Mouse (Mus musculus) cerebellum, adult 9-10 months (tissue): Measurements from ENCODE around the gene Ankle1.

Experiments used
- DNase-seq: peaks from one replicate; pipeline ENCODE4 v3.0.0; 2022

Ankle1 gene

DNA sequence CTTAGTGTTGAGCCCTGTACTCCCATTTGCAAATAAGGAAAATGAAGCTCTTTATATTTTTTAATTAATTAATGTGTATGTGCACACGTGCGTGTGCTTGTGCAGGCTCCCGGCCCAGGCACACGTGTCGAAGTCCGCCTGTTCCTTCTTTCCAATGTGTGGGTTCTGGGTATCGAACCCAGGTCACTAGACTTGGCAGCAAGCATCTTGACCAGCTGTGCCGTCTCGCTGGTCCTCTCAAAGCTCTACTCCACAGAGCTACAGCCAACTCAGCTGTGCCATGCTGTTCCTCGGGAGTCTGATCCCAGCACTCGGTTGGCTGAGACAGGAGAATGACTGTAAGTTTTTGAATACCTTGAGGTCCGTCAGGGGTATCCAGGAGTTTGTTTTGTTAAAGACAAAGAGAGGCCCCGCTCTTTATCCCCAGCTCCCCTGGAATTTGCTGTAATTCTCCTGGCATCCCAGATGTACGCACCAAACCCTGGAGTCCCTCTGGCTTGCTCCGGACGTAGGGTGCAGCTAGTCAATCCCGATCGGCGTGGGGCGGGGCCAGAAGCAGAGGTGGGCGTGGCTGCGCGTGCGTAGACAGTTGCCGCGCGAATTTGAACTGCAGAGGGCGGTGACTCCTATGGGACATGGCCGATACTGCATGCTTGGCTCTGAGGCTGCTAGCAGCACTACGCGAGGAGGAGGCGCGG is at the start of gene Ankle1:
TSS of gene Ankle1 (plus strand) at position 610 of the 698 bp plus-strand sequence.
- DNase-seq, result peak; percentile 94

DNA sequence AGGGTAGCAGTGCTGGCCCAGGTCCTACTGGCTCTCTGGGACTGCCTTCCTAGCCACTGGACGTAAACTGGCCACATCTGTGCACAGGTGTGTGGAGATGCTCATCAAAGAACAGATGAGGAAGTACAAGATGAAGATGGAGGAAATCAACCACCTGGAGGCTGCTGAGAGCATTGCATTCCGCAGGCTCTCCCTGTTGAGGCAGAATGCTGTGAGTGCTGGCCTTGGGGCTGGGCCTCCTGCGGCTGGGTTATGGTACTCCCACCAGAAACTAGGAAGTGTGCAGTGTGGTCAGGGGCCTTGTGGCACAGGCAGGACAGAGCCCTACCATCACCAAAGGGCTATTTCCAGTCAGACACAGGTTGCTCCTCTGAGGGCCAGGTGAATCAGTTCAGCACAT is 47.8 kb upstream of the Ankle1 start:
- no peak for DNase-seq

- DNase-seq, result peak; percentile 95
Measured at GRCm38 (mm10) chr8:71366771-71367528, 38.9 kb upstream of the Ankle1 start, which contains the start of gene Use1. Use1 (plus strand) TSS chr8:71366848.

GRCm38 (mm10) chr8:71367529-71368176 is 38.2 kb upstream of the Ankle1 start:
- peak; percentile 74 for DNase-seq

GRCm38 (mm10) chr8:71368366-71368765 is 37.4 kb upstream of the Ankle1 start:
- DNase-seq, result peak; percentile 40

DNA sequence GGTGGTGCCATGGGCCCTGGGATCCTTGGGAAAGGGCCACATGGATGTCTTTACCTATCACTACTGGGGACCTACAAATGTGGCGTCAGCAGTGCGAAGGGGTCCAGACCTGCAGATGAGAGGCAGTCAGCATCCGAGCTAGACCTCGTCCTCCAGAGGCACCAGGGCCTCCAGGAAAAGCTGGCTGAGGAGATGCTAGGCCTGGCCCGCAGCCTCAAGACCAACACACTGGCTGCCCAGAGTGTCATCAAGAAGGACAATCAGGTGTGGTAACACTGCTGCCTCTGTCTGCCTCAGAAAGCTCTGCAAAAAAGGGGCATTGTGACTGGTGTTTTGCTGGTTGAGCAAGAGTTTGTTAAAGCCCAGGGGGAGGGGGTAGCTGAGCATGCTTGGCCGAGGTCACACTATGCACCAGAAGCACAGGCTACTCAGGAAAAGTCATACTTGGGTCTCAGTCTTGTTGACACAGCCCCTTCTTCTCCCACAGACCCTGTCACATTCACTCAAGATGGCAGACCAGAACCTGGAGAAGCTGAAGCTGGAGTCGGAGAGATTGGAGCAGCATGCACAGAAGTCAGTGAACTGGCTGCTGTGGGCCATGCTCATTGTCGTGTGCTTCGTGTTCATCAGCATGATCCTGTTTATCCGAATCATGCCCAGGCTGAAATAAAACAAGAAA is 36.6 kb upstream of the Ankle1 start:
- peak; percentile 51 for DNase-seq

- DNase-seq, result peak; percentile 73
Measured at GRCm38 (mm10) chr8:71370711-71371235, 35.0 kb upstream of the Ankle1 start.

DNA sequence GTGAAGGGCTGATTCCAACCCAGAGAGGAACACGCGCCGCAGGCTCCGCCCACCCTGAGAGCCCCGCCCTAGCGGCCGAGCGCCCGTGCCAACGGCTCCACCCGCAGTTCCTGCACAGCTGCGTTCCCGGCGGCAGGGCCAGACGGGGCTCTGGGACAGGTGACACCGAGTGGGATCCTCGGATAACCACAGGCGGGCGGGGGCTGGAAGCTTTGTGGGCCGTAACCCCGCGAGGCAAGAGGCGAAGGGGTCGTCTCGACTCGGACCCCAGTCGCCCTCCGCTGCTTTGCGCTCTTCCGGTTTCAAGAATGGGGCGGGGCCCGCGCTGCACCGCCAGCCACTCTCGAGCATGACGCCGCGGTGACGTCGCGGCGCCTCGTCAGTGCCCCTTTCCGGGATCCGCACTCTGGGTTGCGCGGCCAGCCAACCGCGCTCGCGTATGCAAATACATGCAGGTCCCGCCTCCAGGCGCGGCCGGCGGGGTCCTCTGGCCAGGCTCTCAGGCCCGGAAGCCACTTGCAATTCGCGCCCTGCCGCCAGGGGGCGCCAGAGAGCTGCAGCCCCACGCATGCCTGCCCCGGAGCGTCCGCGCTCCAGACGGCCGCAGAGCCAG is 34.5 kb upstream of the Ankle1 start, which contains the start of gene Ocel1:
TSS of gene Ocel1 (plus strand) at position 63 of the 613 bp plus-strand sequence.
- DNase-seq, result peak; percentile 96

- DNase-seq, result peak; percentile 69
Measured at GRCm38 (mm10) chr8:71372427-71372826, 33.4 kb upstream of the Ankle1 start.

- peak; percentile 46 for DNase-seq
Measured at GRCm38 (mm10) chr8:71373000-71373399, 32.8 kb upstream of the Ankle1 start.

GRCm38 (mm10) chr8:71374616-71375206 is 31.1 kb upstream of the Ankle1 start:
- peak; percentile 55 for DNase-seq

GRCm38 (mm10) chr8:71375581-71376422 is 30.0 kb upstream of the Ankle1 start:
- DNase-seq, result peak; percentile 89

DNA sequence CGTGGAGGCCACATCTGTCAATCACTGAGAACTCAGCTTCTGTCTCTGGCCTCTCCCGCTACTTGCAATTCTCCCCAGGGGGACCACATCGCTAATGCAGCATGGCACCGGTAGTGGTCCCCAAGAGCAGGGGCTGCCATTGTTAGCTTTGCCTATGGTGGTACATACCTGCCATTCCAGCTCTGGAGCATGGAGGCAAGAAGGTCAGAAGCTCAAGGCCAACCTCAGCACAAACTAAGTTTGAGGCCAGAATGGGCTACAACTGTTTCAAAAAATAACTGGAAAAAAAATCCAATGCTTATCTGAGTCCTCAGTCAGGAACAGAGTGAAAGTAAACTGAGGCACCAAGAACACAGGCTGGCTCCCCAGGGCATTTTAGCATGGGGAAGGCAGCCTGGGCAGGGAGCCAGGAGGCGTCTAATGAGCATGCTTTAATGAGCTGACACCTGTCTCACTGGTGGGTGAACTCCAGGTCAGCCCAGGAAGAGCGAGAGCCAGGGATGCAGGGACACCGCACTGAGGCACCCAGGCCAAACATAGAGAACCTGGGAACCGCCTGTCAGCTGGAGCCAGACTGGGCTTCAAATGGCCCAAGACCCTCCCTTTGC is 29.3 kb upstream of the Ankle1 start:
- peak; percentile 56 for DNase-seq

DNA sequence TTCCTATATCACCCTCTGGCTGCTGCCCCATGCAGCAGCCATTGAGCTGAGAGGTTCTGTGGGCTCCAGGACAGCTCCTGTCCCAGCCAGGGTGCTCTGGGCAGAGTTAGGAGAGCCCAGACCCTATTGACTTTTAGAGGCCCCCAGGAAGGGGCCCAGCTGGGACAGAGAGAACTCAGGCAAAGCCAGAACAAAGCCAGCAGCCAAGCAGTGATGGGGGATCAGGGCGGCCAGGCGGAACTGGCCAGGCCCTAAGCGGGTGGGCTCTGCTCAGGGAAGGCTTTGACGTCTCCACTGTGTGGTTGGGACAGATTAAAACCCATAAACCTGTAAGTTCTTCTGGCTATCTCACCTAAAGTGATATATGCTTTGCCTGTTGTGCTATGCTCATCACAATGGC is 26.8 kb upstream of the Ankle1 start:
- no peak for DNase-seq

GRCm38 (mm10) chr8:71379512-71380075 is 26.2 kb upstream of the Ankle1 start:
- peak; percentile 46 for DNase-seq

DNA sequence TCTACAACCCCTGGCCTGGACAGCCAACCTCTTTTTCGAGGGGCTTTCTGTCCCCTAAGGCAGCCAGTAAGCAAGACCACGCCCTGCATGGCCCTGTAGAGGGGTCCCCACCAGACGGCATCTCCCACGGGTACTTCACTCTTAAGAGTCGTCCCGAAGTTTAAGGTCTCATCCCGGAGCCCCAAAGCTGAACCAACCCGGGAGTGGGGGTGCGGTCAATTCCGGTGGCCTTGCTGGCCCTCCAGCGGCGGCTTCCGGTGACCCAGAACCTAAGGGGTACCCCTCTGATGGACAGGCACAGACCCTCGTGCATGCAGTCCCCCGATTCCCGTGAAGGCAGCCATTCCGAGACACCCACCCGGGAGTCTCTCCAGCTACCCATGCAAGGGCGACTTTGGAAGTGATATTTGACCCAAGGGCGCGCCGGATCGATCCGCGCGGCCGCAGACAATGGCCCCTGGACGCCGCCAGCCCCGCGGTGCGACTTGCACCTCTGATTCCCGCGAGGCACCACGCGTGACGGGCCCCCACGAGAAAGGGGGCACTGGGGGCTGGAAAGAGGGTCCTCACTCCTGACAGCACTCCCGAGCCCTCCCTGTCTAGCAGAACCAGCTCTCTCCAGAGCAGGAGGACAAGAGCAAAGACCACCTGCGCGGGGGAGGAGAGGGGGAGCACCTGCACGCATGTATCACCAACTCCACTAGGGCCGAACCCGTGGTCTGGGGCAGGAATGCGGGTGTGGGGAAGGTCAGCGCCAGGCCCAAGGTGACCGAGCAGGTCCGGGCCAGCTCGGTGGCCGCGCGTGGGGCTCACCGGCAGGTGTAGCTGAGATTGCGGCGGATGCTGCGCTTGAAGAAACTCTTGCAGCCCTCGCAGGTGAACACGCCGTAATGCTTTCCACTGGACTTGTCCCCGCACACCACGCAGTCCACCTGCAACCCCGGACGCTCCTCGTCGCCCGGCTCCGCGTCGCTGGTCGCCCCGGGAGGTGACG is 25.3 kb upstream of the Ankle1 start:
- peak; percentile 64 for DNase-seq

GRCm38 (mm10) chr8:71381421-71381970 is 24.3 kb upstream of the Ankle1 start, which contains the start of gene Nr2f6:
Nr2f6 (minus strand) TSS chr8:71381960.
- peak; percentile 67 for DNase-seq
